Mouse (Mus musculus): ENCODE data around the gene Cd180.

Cd180 gene

GRCm38 (mm10) chr13:102745270-102745600 is 51.9 kb downstream of the Cd180 start:
- no peak for DNase-seq

GRCm38 (mm10) chr13:102745626-102746342 is 52.4 kb downstream of the Cd180 start:
- DNase-seq, result no peak

GRCm38 (mm10) chr13:102746803-102747561 is 53.6 kb downstream of the Cd180 start:
- no peak for DNase-seq

GRCm38 (mm10) chr13:102749194-102749593 is 55.8 kb downstream of the Cd180 start:
- DNase-seq, result no peak

- DNase-seq, result no peak
Measured at GRCm38 (mm10) chr13:102749891-102750290, 56.5 kb downstream of the Cd180 start.

GRCm38 (mm10) chr13:102753714-102754556 is 60.6 kb downstream of the Cd180 start:
- DNase-seq, result peak; percentile 24

GRCm38 (mm10) chr13:102755124-102755523 is 61.8 kb downstream of the Cd180 start:
- DNase-seq, result no peak

GRCm38 (mm10) chr13:102756071-102756470 is 62.7 kb downstream of the Cd180 start:
- DNase-seq, result no peak

GRCm38 (mm10) chr13:102758021-102758420 is 64.7 kb downstream of the Cd180 start:
- DNase-seq, result no peak

- DNase-seq, result no peak
Measured at GRCm38 (mm10) chr13:102761410-102761809, 68.1 kb downstream of the Cd180 start.

GRCm38 (mm10) chr13:102762203-102762602 is 68.8 kb downstream of the Cd180 start:
- DNase-seq, result no peak

- no peak for DNase-seq
Measured at GRCm38 (mm10) chr13:102764218-102764617, 70.9 kb downstream of the Cd180 start.

- DNase-seq, result no peak
Measured at GRCm38 (mm10) chr13:102765216-102765615, 71.9 kb downstream of the Cd180 start.

GRCm38 (mm10) chr13:102767110-102767509 is 73.8 kb downstream of the Cd180 start:
- DNase-seq, result no peak

GRCm38 (mm10) chr13:102768512-102768911 is 75.2 kb downstream of the Cd180 start:
- no peak for DNase-seq

- DNase-seq, result no peak
Measured at GRCm38 (mm10) chr13:102770194-102770593, 76.8 kb downstream of the Cd180 start.

GRCm38 (mm10) chr13:102773169-102773568 is 79.8 kb downstream of the Cd180 start:
- DNase-seq, result peak; percentile 42

GRCm38 (mm10) chr13:102774786-102775201 is 81.4 kb downstream of the Cd180 start:
- DNase-seq, result no peak

GRCm38 (mm10) chr13:102775506-102775905 is 82.1 kb downstream of the Cd180 start:
- no peak for DNase-seq

- no peak for DNase-seq
Measured at GRCm38 (mm10) chr13:102778859-102779258, 85.5 kb downstream of the Cd180 start.

GRCm38 (mm10) chr13:102779275-102779674 is 85.9 kb downstream of the Cd180 start:
- no peak for DNase-seq

- DNase-seq, result no peak
Measured at GRCm38 (mm10) chr13:102783531-102784310, 90.4 kb downstream of the Cd180 start.

Measured in liver (tissue).